Mouse (Mus musculus) spleen, adult 10 weeks (tissue): ENCODE measurements around the gene Trp53i13. TPM values are rescaled to one million over a fixed set of nuclear protein-coding genes. Genes with fewer than 3 reads are reported as not detected.

Source experiments
- polyA plus RNA-seq: library from polyadenylated mRNA; stranded (reverse); fragments of 350-450 nt; fragmentation: Illumina TruSeq; extraction: RNeasy Lipid Tissue Mini Kit (QIAGEN cat#74804); gene quantifications from one replicate; pipeline ENCODE4 v1.2.3, GENCODE M21; 2015; ENCODE audit warnings: low replicate concordance; ENCODE audit not compliant: insufficient read depth

The Trp53i13 gene
- polyA plus RNA-seq = 1.1 TPM

DNA sequence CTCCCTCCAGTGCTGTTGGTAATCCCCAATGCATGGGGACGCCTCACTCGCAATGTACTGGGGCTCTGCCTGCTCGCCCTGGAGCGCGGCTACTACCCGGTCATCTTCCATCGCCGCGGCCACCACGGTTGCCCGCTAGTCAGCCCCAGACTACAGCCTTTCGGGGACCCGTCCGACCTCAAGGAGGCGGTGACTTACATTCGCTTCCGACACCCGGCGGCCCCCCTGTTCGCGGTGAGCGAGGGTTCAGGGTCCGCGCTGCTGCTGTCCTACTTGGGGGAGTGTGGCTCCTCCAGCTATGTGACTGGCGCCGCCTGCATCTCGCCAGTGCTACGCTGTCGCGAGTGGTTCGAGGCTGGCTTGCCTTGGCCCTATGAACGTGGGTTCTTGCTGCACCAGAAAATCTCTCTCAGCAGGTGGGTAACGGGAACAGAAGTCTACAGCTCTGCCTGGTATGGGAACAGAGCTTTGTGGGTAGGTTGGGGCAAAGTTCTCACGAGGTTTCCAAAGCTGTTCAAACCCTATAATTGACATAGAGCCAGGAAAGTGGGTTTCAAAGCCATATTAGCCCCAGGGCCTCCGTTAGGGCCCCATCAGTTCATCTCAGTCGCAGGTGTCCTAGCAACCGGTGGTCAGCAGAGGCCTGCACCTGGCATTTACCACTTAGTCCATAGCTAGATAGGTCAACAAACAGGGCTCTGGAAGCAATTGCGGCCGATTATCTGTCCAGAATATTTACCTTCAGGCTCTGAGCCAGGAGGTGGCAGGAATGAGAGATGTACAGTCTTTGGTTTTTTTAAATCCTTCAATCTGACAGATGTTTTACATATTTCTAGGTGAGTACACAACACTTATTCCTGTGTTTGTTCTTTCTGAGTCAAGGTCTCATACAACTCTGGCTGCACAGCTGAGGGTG lies at the start of gene Trp53i13:
Gene Trp53i13, minus strand, starts transcription at position 344 of the 916 bp plus-strand sequence.

GRCm38 (mm10) chr11:77519043-77519442 lies 3.3 kb upstream of the Trp53i13 start, which contains the start of gene Gm10392:
Gm10392 (minus strand) TSS chr11:77519198.

GRCm38 (mm10) chr11:77514832-77515636 lies 746 bp downstream of the Trp53i13 start, which contains the start of gene Abhd15:
Abhd15 (plus strand) TSS chr11:77515121.

DNA sequence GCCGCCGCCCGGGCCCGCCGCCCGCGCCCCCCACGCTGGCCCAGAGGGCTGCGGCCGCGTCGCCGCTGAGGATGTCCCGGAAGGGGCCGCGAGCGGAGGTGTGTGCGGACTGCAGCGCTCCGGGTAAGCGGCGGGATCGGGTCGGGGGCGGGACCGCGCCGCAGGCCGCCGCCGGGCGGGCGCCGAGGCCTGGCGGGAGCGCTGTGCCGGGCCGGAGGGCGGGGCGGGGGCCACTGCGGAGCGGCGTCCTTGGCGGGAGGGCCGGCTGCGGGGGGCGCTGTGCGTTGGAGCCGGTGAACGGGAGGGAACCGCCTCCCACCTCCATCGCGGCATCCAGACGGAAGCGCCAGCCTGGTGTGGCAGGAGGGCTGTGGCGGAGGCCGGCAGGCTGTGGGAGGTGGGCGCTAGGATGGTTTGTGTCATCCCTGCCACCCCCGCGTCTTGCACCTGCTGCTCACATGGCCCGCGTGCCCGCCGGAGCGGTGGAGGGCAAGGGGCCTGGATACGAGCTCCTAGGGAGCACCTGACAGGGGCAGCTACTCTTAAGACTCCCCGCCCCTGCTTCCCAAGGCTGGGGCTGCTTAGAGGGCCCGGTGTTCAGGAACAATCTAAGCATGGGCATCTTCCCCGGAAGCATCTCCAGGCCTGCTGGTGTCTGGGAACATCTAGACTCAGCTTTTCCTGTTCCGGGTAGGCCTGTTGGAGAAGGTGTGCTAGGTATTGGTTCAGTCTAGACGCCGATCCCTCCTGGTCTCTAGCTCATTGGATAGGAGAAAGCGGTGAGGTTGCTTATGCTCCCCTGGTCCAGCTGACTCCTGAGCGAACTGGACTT lies 22.1 kb downstream of the Trp53i13 start, which contains the start of gene Git1:
Gene Git1, plus strand, starts transcription at position 51 of the 832 bp plus-strand sequence.

DNA sequence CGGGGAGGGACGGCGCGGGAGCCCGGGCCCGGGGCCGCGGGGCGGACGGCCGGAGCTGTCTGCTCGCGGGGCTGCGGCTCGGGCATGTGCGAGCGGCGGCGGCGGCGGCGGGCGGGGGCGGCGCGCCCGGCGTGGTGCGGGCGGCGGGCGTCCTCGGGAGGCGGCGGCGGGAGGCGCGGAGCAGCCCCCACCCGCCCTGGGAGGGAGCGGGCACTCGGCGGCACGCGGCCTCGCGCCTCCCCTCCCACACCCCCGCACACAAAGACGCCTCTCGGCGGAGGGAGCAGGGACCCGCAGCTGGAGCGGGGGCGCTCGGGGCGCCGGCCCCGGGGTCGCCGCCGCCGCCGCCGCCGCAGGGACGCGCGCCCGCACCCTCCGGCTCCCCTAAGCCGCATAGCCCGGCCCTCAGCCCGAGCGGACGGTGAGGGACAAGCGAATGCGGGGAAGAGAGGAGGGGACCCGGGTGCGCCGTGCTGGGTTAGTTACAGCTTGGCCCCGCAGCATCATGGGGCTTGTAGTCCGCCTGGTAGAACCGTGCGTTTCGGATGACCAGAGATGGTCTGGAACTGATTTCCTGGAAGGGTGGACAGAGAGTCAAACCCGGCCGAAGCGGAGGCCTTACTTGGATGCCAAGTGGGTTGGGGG lies 26.1 kb downstream of the Trp53i13 start, which contains the start of gene Ankrd13b:
Gene Ankrd13b, minus strand, starts transcription at position 88 of the 645 bp plus-strand sequence.

GRCm38 (mm10) chr11:77462283-77463100 lies 53.3 kb downstream of the Trp53i13 start, which contains the start of gene Coro6:
Coro6 (plus strand) TSS chr11:77462411.

Other genes with a start within 250 kb of the Trp53i13 start
- 0.26 TPM for gene Coro6, start 53.6 kb downstream of the Trp53i13 start, polyA plus RNA-seq
- gene Ankrd13b, start 26.3 kb downstream of the Trp53i13 start, polyA plus RNA-seq = 1.0 TPM
- gene Git1, start 22.4 kb downstream of the Trp53i13 start, polyA plus RNA-seq = 11.2 TPM
- 3.5 TPM for gene Abhd15, start 859 bp downstream of the Trp53i13 start, polyA plus RNA-seq
- 0.48 TPM for gene Gm10392, start 3.2 kb upstream of the Trp53i13 start, polyA plus RNA-seq
- 45.2 TPM for gene Taok1, start 91.8 kb upstream of the Trp53i13 start, polyA plus RNA-seq
- gene Nufip2, start 170.2 kb upstream of the Trp53i13 start, polyA plus RNA-seq = 80.8 TPM
- gene Cryba1, start 209.3 kb upstream of the Trp53i13 start, polyA plus RNA-seq = not detected
- gene Myo18a, start 247.3 kb upstream of the Trp53i13 start, polyA plus RNA-seq = 16.4 TPM